Mouse (Mus musculus) gastrocnemius, adult 2 months (tissue): Measurements from ENCODE around the gene Chst15. TPM values are rescaled to one million over a fixed set of nuclear protein-coding genes. Genes with fewer than 3 reads are reported as not detected.

Source experiments
- DNase-seq: peaks from one replicate; pipeline ENCODE4 v3.0.0; 2022
- H3K27ac ChIP-seq: fragments of 200-600 bp; 2 replicates; pipeline ENCODE4 v1.8.1; 2022; ENCODE audit warnings: mild to moderate bottlenecking
- H3K4me3 ChIP-seq: fragments of 200-600 bp; 2 replicates; pipeline ENCODE4 v1.8.1; 2022; ENCODE audit warnings: mild to moderate bottlenecking, moderate library complexity
- CTCF ChIP-seq: fragments of 200-600 bp; IDR thresholded peaks from 2 replicates; pipeline ENCODE4 v1.8.1; 2022; ENCODE audit warnings: antibody characterized with exemption, mild to moderate bottlenecking, moderate library complexity
- intact Hi-C: fragments of 180-260 bp; cut with DNase I; formaldehyde crosslinking; loops from one replicate; pipeline ENCODE4 v1.15.1; 2025
- long read RNA-seq, 2 experiments: library from polyadenylated mRNA; stranded (forward); transcript quantifications; one replicate each; pipeline ENCODE4 v2.0.0; 2021
- total RNA-seq, 2 experiments: library from RNA; stranded (reverse); gene quantifications; 2 replicates each; pipeline ENCODE4 v1.2.3; 2021

Gene Chst15
- total RNA-seq = 1 to 10 TPM; 2.6 to 3.0 TPM
- long read RNA-seq, experiment 1, full-length matches to known transcripts = 3 of 4 reads
- long read RNA-seq, experiment 1, partial matches to known transcripts = 1 of 4 reads
- long read RNA-seq, experiment 1, other reads (novel, unspliced or antisense) = 0 of 4 reads
- long read RNA-seq, experiment 2, partial matches to known transcripts = 0 of 2 reads
- long read RNA-seq, experiment 2, other reads (novel, unspliced or antisense) = 2 of 2 reads

GRCm38 (mm10) chr7:132317036-132317541 lies at the start of gene Chst15:
Chst15 (minus strand) TSS chr7:132317228.
- peak; percentile 41 for DNase-seq
- Histone ChIP-seq H3K27ac (peak within 1 kb of the TSS; percentile 87), H3K4me3 (peak within 1 kb of the TSS; percentile 91)
- intact Hi-C loops = no loop called here
- no peak for TF ChIP-seq CTCF

- intact Hi-C loops = no loop called here
- DNase-seq = no peak
- TF ChIP-seq CTCF = no peak
- H3K27ac ChIP-seq = no peak overlapping the region
- no peak overlapping the region for H3K4me3 ChIP-seq
Observed at GRCm38 (mm10) chr7:132365703-132366384, 48.8 kb upstream of the Chst15 start.

DNA sequence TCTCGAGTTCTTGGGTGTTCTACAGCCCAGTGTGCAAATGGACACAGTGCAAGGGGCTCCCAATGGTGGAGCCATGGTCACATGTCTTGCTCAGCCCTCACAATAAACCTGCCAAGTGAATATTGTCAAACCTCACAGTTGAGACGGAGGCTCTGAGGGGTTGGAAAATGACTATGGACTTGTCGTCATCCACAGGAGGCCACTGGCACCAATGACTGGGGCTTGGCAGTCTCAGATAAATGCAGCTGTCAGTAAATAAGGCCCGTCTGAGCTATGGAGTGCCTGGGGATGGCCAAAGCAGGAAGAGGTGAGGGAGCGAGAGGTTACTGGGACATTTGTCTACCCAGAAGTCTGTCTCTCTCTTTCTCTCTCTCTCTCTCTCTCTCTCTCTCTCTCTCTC lies 48.1 kb upstream of the Chst15 start:
- intact Hi-C loops = no loop called here

DNA sequence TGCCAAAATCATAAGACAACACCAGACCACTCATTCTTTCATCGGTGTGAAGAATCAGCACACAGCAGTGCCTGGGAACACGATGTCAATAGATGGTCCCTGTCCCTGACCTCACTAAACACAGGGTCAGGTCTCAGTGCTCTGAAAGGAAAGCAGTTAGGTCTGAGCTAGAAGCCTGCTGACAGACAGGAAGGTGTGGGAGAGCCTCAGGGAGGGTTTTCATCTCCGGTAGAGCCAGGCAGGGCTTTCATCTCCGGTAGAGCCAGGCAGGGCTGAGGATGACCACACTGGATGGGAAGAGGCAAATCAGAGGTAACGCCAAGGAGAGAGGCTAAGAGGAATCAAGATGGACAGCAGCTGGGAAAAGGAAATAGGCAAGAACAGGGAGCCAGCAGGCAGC lies 47.5 kb upstream of the Chst15 start:
- no peak for TF ChIP-seq CTCF
- Histone ChIP-seq H3K27ac (no peak overlapping the region), H3K4me3 (no peak overlapping the region)
- intact Hi-C loops = no loop called here
- DNase-seq = no peak

More for the DNA sequence above, 48.1 kb upstream of the Chst15 start:
- DNase-seq = no peak
- no peak for TF ChIP-seq CTCF
- no peak overlapping the region for H3K27ac ChIP-seq
- no peak overlapping the region for H3K4me3 ChIP-seq

DNA sequence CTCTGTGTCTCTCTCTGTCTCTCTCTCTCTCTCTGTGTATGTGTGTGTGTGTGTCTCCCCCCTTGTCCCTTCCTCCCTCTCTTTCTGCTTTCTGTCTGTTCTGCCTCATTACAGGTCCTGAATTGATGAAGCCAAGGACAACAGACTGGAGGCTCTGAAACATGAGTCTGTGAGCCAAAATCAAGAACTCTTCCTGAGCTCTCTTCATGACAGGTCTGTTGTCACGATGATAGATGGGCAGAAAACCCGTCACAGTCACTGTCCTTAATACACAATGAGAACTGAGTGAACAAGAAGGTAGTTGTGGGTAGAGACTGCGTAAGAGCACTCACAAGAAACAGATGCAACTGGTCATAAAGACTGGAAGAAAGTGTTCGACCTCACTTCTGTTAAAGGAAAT lies 43.3 kb upstream of the Chst15 start:
- Histone ChIP-seq H3K4me3 (no peak overlapping the region), H3K27ac (no peak overlapping the region)
- intact Hi-C loops = no loop called here
- no peak for DNase-seq
- no peak for TF ChIP-seq CTCF

- TF ChIP-seq CTCF = no peak
Observed at GRCm38 (mm10) chr7:132358709-132359108, 41.7 kb upstream of the Chst15 start.

GRCm38 (mm10) chr7:132358250-132358649 lies 41.2 kb upstream of the Chst15 start:
- H3K4me3 ChIP-seq = no peak overlapping the region
- TF ChIP-seq CTCF = no peak
- intact Hi-C loops = no loop called here
- H3K27ac ChIP-seq = no peak overlapping the region
- DNase-seq = no peak

More at GRCm38 (mm10) chr7:132358709-132359108, 41.7 kb upstream of the Chst15 start:
- no peak for DNase-seq
- intact Hi-C loops = no loop called here
- Histone ChIP-seq H3K27ac (no peak overlapping the region), H3K4me3 (no peak overlapping the region)

DNA sequence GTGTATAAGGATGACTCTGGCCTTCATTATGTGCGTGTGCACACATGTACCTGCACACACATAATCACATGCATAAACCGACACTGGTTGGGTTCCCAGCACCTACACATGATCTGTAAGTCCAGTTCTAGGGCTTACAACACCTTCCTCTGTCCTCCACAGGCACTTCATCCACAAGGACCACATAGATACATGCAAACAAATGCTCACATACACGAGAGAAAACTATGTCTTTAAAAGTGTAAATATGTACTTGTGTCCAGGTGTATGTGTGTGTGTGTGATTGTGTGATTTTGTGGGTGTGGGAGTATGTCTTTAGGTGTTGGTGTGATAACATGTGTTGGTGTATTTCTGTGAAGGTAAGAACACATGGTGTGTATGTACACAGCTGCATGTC lies 40.8 kb upstream of the Chst15 start:
- intact Hi-C loops = no loop called here
- no peak for DNase-seq
- H3K4me3 ChIP-seq = no peak overlapping the region
- TF ChIP-seq CTCF = no peak
- H3K27ac ChIP-seq = no peak overlapping the region

- no peak overlapping the region for H3K4me3 ChIP-seq
- DNase-seq = no peak
- intact Hi-C loops = no loop called here
- H3K27ac ChIP-seq = no peak overlapping the region
- TF ChIP-seq CTCF = no peak
Observed at GRCm38 (mm10) chr7:132356881-132357840, 40.1 kb upstream of the Chst15 start.

- Histone ChIP-seq H3K27ac (no peak overlapping the region), H3K4me3 (no peak overlapping the region)
- intact Hi-C loops = no loop called here
- DNase-seq = no peak
- no peak for TF ChIP-seq CTCF
Observed at GRCm38 (mm10) chr7:132356185-132356584, 39.2 kb upstream of the Chst15 start.

- no peak overlapping the region for H3K27ac ChIP-seq
- TF ChIP-seq CTCF = no peak
- intact Hi-C loops = no loop called here
- DNase-seq = no peak
- no peak overlapping the region for H3K4me3 ChIP-seq
Observed at GRCm38 (mm10) chr7:132355767-132356166, 38.7 kb upstream of the Chst15 start.

DNA sequence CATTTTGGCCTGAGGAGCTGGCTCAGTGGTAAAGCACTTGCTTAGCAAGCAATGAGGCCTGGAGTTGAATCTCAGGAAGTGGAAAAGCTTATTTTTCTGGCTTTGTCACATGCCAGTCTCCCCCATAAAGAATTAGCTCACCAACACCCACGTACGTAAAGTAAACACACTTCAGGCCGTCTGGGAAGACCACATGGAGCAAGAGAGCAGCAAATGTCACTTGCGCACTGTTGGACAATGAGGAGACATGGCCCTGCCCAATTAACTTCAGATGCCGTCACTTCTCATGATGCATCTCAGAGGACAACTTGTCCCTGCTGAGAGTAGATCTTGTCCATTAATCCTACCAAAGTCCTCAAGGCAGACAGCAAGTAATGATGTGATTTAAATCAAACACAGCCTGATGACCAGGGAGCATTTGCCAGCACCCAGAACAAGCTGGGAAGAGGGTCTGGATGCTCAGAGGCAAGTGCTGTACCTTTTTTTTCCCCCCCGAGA lies 32.1 kb upstream of the Chst15 start:
- no peak for TF ChIP-seq CTCF
- H3K4me3 ChIP-seq = no peak overlapping the region
- intact Hi-C loops = no loop called here
- no peak for DNase-seq
- H3K27ac ChIP-seq = no peak overlapping the region
